Comparison of ENCODE assay signal across 34 mouse cellular contexts in genomic region chr4:81492811-81493210, GRCm38 (mm10). TPM values are rescaled to one million over a fixed set of nuclear protein-coding genes. Genes with fewer than 3 reads are reported as not detected.
"Had no signal": no experiment of that assay in that cellular context is flagged by ENCODE, and none has a peak within 500 bp of the region (broad histone marks: within the 10 kb centered on the region; RNA-seq: fewer than 3 reads in every experiment).

No protein-coding gene starts in this region.

- ATAC-seq: liver, embryonic 12.5 days; liver, postnatal 0 days; lung, postnatal 0 days; midbrain, embryonic 13.5 days; midbrain, embryonic 15.5 days; midbrain, embryonic 16.5 days had no signal

- H3K36me3 ChIP-seq: limb, embryonic 12.5 days; limb, embryonic 13.5 days; limb, embryonic 15.5 days; liver, embryonic 12.5 days; liver, embryonic 13.5 days; liver, embryonic 15.5 days; lung, embryonic 15.5 days; midbrain, embryonic 10.5 days; midbrain, embryonic 12.5 days; midbrain, embryonic 13.5 days; midbrain, embryonic 15.5 days; neural tube, embryonic 12.5 days; neural tube, embryonic 13.5 days had no signal

- H3K9me3 ChIP-seq: limb, embryonic 12.5 days; limb, embryonic 13.5 days; limb, embryonic 15.5 days; liver, embryonic 12.5 days; liver, embryonic 13.5 days; liver, embryonic 15.5 days; lung, embryonic 15.5 days; megakaryocyte, embryonic 14.5 days; midbrain, embryonic 10.5 days; midbrain, embryonic 12.5 days; midbrain, embryonic 13.5 days; midbrain, embryonic 15.5 days; neural tube, embryonic 12.5 days; neural tube, embryonic 13.5 days had no signal

- H3K27ac ChIP-seq: limb, embryonic 12.5 days; limb, embryonic 13.5 days; limb, embryonic 15.5 days; liver, embryonic 12.5 days; liver, embryonic 13.5 days; liver, embryonic 14.5 days; liver, embryonic 15.5 days; lung, embryonic 15.5 days; macrophage; midbrain, embryonic 10.5 days; midbrain, embryonic 12.5 days; midbrain, embryonic 13.5 days; midbrain, embryonic 15.5 days; neural tube, embryonic 12.5 days; neural tube, embryonic 13.5 days had no signal

- H3K4me3 ChIP-seq: limb, embryonic 12.5 days; limb, embryonic 13.5 days; limb, embryonic 15.5 days; liver, embryonic 12.5 days; liver, embryonic 13.5 days; liver, embryonic 15.5 days; lung, embryonic 15.5 days; megakaryocyte, embryonic 14.5 days; midbrain, embryonic 10.5 days; midbrain, embryonic 12.5 days; midbrain, embryonic 13.5 days; midbrain, embryonic 15.5 days; myocyte; neural tube, embryonic 12.5 days; neural tube, embryonic 13.5 days had no signal

- H3K4me1 ChIP-seq: limb, embryonic 12.5 days; limb, embryonic 13.5 days; limb, embryonic 15.5 days; liver, embryonic 12.5 days; liver, embryonic 13.5 days; liver, embryonic 15.5 days; lung, embryonic 15.5 days; megakaryocyte, embryonic 14.5 days; midbrain, embryonic 10.5 days; midbrain, embryonic 12.5 days; midbrain, embryonic 13.5 days; midbrain, embryonic 15.5 days; neural tube, embryonic 12.5 days; neural tube, embryonic 13.5 days had no signal

- H3K27me3 ChIP-seq: limb, embryonic 12.5 days; limb, embryonic 13.5 days; limb, embryonic 15.5 days; liver, embryonic 12.5 days; liver, embryonic 13.5 days; liver, embryonic 15.5 days; lung, embryonic 15.5 days; megakaryocyte, embryonic 14.5 days; midbrain, embryonic 12.5 days; midbrain, embryonic 13.5 days; midbrain, embryonic 15.5 days; neural tube, embryonic 12.5 days; neural tube, embryonic 13.5 days had no signal

- DNase-seq: left cerebral cortex, postnatal 4 days; liver; liver, embryonic 13.5 days; liver, postnatal 0 days; lung, adult 18-20 months; lung, adult 2 months; lung, embryonic 14.5 days; lung, postnatal 10 days; lung, postnatal 14 days; lung, postnatal 36 days; lung, postnatal 4 days; midbrain, embryonic 14.5 days had no signal

- H3K9ac ChIP-seq: limb, embryonic 12.5 days; limb, embryonic 13.5 days; limb, embryonic 15.5 days; liver, embryonic 12.5 days; liver, embryonic 13.5 days; liver, embryonic 14.5 days; liver, embryonic 15.5 days; liver, postnatal 0 days; lung, embryonic 14.5 days; lung, embryonic 15.5 days; midbrain, embryonic 12.5 days; midbrain, embryonic 13.5 days; midbrain, embryonic 15.5 days; neural tube, embryonic 12.5 days; neural tube, embryonic 13.5 days had no signal

- H3K4me2 ChIP-seq: limb, embryonic 12.5 days; limb, embryonic 13.5 days; limb, embryonic 15.5 days; liver, embryonic 11.5 days; liver, embryonic 12.5 days; liver, embryonic 13.5 days; liver, embryonic 15.5 days; lung, embryonic 14.5 days; lung, embryonic 15.5 days; midbrain, embryonic 11.5 days; midbrain, embryonic 12.5 days; midbrain, embryonic 13.5 days; midbrain, embryonic 15.5 days; neural tube, embryonic 12.5 days; neural tube, embryonic 13.5 days had no signal

RNA-seq across cellular contexts. Expression of gene Mpdz, which starts 50.2 kb away (rescaled TPM):
- total RNA-seq: megakaryocyte-erythroid progenitor cell, adult 5-6 weeks; monocyte, adult 5-6 weeks had no signal
- polyA plus RNA-seq: macrophage had no signal
